Mouse (Mus musculus) stomach, postnatal 0 days (tissue): ENCODE measurements around the gene Ankzf1.

Experiments
- CTCF ChIP-seq: IDR thresholded peaks from 2 replicates; pipeline ENCODE4 v1.5.1; 2016; ENCODE audit warnings: antibody characterized with exemption, low read depth, mild to moderate bottlenecking, moderate library complexity
- EP300 ChIP-seq: optimal IDR thresholded peaks from 2 replicates; pipeline ENCODE3; 2016; ENCODE audit warnings: antibody characterized with exemption

DNA sequence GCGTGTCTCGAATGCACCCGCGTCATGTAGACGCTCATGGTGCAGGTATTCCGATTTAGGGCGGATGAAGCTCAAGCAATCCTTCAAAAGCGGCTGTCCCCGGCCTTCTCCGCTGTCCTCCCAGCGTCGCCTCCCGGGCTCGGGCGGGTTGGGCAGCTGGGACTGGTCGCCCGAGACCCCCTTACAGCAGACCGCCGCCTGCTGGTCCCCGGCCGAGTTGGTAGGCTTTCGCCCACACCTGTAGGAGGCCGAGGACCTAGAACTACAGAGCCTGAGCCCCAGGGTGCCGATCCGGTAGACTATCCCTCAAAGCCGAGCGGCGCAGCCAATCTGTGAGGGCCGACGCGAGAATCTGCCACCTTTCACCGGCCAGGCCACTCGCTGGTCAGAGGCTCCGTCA is 27.6 kb downstream of the Ankzf1 start, which contains the start of gene Tuba4a:
- peak; percentile 50 for TF ChIP-seq CTCF
- TF ChIP-seq EP300 = no peak
